Mouse (Mus musculus): ENCODE measurements at regions not wholly inside any gene's neighbourhood (a gene's known extent, or its start where the extent isn't known, plus 50 kb on each side); places are given as distances from the start of the nearest gene placed in this dataset.

GRCm38 (mm10) chr5:112072456-112072855, 179.9 kb downstream of the Cryba4 start:
- no peak overlapping the region for H3K27ac ChIP-seq
- H3K9me3 ChIP-seq (replicated peaks), result no peaks in the 10 kb centered on the region
- no peak overlapping the region for H3K4me3 ChIP-seq
- no peaks in the 10 kb centered on the region for H3K27me3 ChIP-seq (ENCODE audit: low read depth, poor library complexity, severe bottlenecking)
- H3K4me1 ChIP-seq, result peaks cover 8% of the 10 kb centered on the region
- no peak for DNase-seq (ENCODE audit: low spot score)
- 59% methylated on average over 4 of the region's 4 CpGs for WGBS
- no peaks in the 10 kb centered on the region for H3K36me3 ChIP-seq

GRCm38 (mm10) chr5:112077097-112077496, 175.2 kb downstream of the Cryba4 start:
- Histone ChIP-seq H3K36me3 (no peaks in the 10 kb centered on the region), H3K4me3 (no peak overlapping the region), H3K4me1 (peaks cover 10% of the 10 kb centered on the region), H3K27ac (0 out of 2 replicates have a peak overlapping the region, but pooled peaks have one; percentile 4), H3K9me3 (replicated peaks) (no peaks in the 10 kb centered on the region), H3K27me3 (ENCODE audit: low read depth, poor library complexity, severe bottlenecking) (no peaks in the 10 kb centered on the region)
- DNase-seq (ENCODE audit: low spot score), result no peak
- 66% methylated on average over 14 of the region's 14 CpGs for WGBS

- Histone ChIP-seq H3K9me3 (replicated peaks) (no peaks in the 10 kb centered on the region), H3K36me3 (no peaks in the 10 kb centered on the region), H3K4me1 (peaks cover 10% of the 10 kb centered on the region), H3K4me3 (no peak overlapping the region), H3K27me3 (ENCODE audit: low read depth, poor library complexity, severe bottlenecking) (no peaks in the 10 kb centered on the region), H3K27ac (0 out of 2 replicates have a peak overlapping the region, but pooled peaks have one; percentile 7)
- WGBS, result 82% methylated on average over 19 of the region's 19 CpGs
- peak; percentile 59 for DNase-seq (ENCODE audit: low spot score)
Measured at GRCm38 (mm10) chr5:112077840-112078600, 174.3 kb downstream of the Cryba4 start.

GRCm38 (mm10) chr5:112081006-112081405, 171.3 kb downstream of the Cryba4 start:
- WGBS, result 83% methylated on average over 6 of the region's 6 CpGs

GRCm38 (mm10) chr5:112091867-112092535, 160.3 kb downstream of the Cryba4 start:
- Histone ChIP-seq H3K9me3 (replicated peaks) (no peaks in the 10 kb centered on the region), H3K27ac (no peak overlapping the region), H3K36me3 (no peaks in the 10 kb centered on the region), H3K4me3 (no peak overlapping the region), H3K4me1 (no peaks in the 10 kb centered on the region), H3K27me3 (ENCODE audit: low read depth, poor library complexity, severe bottlenecking) (0 out of 2 replicates have a peak, but pooled peaks cover 12% of the 10 kb centered on the region)
- 79% methylated on average over 7 of the region's 7 CpGs for WGBS
- no peak for DNase-seq (ENCODE audit: low spot score)

More at GRCm38 (mm10) chr5:112081006-112081405, 171.3 kb downstream of the Cryba4 start:
- Histone ChIP-seq H3K4me1 (peaks cover 10% of the 10 kb centered on the region), H3K36me3 (no peaks in the 10 kb centered on the region), H3K4me3 (no peak overlapping the region), H3K9me3 (replicated peaks) (no peaks in the 10 kb centered on the region), H3K27ac (no peak overlapping the region), H3K27me3 (ENCODE audit: low read depth, poor library complexity, severe bottlenecking) (no peaks in the 10 kb centered on the region)
- no peak for DNase-seq (ENCODE audit: low spot score)

- Histone ChIP-seq H3K27ac (no peak overlapping the region), H3K27me3 (ENCODE audit: low read depth, poor library complexity, severe bottlenecking) (peaks cover 32% of the 10 kb centered on the region), H3K36me3 (no peaks in the 10 kb centered on the region), H3K9me3 (replicated peaks) (no peaks in the 10 kb centered on the region), H3K4me1 (no peaks in the 10 kb centered on the region), H3K4me3 (no peak overlapping the region)
- WGBS, result 87% methylated on average over 17 of the region's 17 CpGs
- DNase-seq (ENCODE audit: low spot score), result no peak
Measured at GRCm38 (mm10) chr5:112093905-112094571, 158.3 kb downstream of the Cryba4 start.

- Histone ChIP-seq H3K4me1 (no peaks in the 10 kb centered on the region), H3K4me3 (no peak overlapping the region), H3K9me3 (replicated peaks) (no peaks in the 10 kb centered on the region), H3K36me3 (no peaks in the 10 kb centered on the region), H3K27ac (no peak overlapping the region), H3K27me3 (ENCODE audit: low read depth, poor library complexity, severe bottlenecking) (peaks cover 32% of the 10 kb centered on the region)
- 70% methylated on average over 22 of the region's 22 CpGs for WGBS
- DNase-seq (ENCODE audit: low spot score), result no peak
Measured at GRCm38 (mm10) chr5:112098469-112099085, 153.7 kb downstream of the Cryba4 start.

- Histone ChIP-seq H3K9me3 (replicated peaks) (no peaks in the 10 kb centered on the region), H3K4me3 (no peak overlapping the region), H3K4me1 (no peaks in the 10 kb centered on the region), H3K27me3 (ENCODE audit: low read depth, poor library complexity, severe bottlenecking) (peaks cover 30% of the 10 kb centered on the region), H3K27ac (no peak overlapping the region), H3K36me3 (no peaks in the 10 kb centered on the region)
- no peak for DNase-seq (ENCODE audit: low spot score)
- WGBS, result 84% methylated on average over 17 of the region's 17 CpGs
Measured at GRCm38 (mm10) chr5:112101739-112102590, 150.4 kb downstream of the Cryba4 start.

GRCm38 (mm10) chr5:112110306-112110969, 141.9 kb downstream of the Cryba4 start:
- WGBS, result 70% methylated on average over 22 of the region's 22 CpGs
- DNase-seq (ENCODE audit: low spot score), result no peak
- H3K4me3 ChIP-seq, result no peak overlapping the region
- peaks cover 6% of the 10 kb centered on the region; the same call in 1 of the 2 replicates for H3K4me1 ChIP-seq
- no peak overlapping the region for H3K27ac ChIP-seq
- no peaks in the 10 kb centered on the region for H3K36me3 ChIP-seq
- H3K27me3 ChIP-seq (ENCODE audit: low read depth, poor library complexity, severe bottlenecking), result 0 out of 2 replicates have a peak, but pooled peaks cover 17% of the 10 kb centered on the region
- no peaks in the 10 kb centered on the region for H3K9me3 ChIP-seq (replicated peaks)

- 73% methylated on average over 6 of the region's 6 CpGs for WGBS
- H3K27me3 ChIP-seq (ENCODE audit: low read depth, poor library complexity, severe bottlenecking), result peaks cover 66% of the 10 kb centered on the region
- no peaks in the 10 kb centered on the region for H3K36me3 ChIP-seq
- H3K4me3 ChIP-seq, result no peak overlapping the region
- no peak for DNase-seq (ENCODE audit: low spot score)
- no peaks in the 10 kb centered on the region for H3K9me3 ChIP-seq (replicated peaks)
- peaks cover 31% of the 10 kb centered on the region for H3K4me1 ChIP-seq
- H3K27ac ChIP-seq, result no peak overlapping the region
Measured at GRCm38 (mm10) chr5:112120766-112121165, 131.6 kb downstream of the Cryba4 start.

- Histone ChIP-seq H3K4me1 (peaks cover 36% of the 10 kb centered on the region), H3K27ac (no peak overlapping the region), H3K27me3 (ENCODE audit: low read depth, poor library complexity, severe bottlenecking) (peaks cover 61% of the 10 kb centered on the region), H3K4me3 (no peak overlapping the region), H3K36me3 (no peaks in the 10 kb centered on the region), H3K9me3 (replicated peaks) (no peaks in the 10 kb centered on the region)
- DNase-seq (ENCODE audit: low spot score), result no peak
- WGBS, result 69% methylated on average over 9 of the region's 9 CpGs
Measured at GRCm38 (mm10) chr5:112121554-112121953, 130.8 kb downstream of the Cryba4 start.
